Mouse (Mus musculus): ENCODE results near the gene Ttc39d. TPM values are rescaled to one million over a fixed set of nuclear protein-coding genes. Genes with fewer than 3 reads are reported as not detected.
A peak's percentile ranks its signal among the peaks of the same experiment; 100 is the strongest.

Ttc39d gene
- total RNA-seq (2012; rRNA removed) = 0.13 TPM in 1 of 2 replicates, not detected in the other
- not detected in 2 replicates for total RNA-seq (2014; rRNA removed)
- polyA plus RNA-seq (2012; ENCODE audit: insufficient read length, low read depth) = not detected in 2 replicates

DNA sequence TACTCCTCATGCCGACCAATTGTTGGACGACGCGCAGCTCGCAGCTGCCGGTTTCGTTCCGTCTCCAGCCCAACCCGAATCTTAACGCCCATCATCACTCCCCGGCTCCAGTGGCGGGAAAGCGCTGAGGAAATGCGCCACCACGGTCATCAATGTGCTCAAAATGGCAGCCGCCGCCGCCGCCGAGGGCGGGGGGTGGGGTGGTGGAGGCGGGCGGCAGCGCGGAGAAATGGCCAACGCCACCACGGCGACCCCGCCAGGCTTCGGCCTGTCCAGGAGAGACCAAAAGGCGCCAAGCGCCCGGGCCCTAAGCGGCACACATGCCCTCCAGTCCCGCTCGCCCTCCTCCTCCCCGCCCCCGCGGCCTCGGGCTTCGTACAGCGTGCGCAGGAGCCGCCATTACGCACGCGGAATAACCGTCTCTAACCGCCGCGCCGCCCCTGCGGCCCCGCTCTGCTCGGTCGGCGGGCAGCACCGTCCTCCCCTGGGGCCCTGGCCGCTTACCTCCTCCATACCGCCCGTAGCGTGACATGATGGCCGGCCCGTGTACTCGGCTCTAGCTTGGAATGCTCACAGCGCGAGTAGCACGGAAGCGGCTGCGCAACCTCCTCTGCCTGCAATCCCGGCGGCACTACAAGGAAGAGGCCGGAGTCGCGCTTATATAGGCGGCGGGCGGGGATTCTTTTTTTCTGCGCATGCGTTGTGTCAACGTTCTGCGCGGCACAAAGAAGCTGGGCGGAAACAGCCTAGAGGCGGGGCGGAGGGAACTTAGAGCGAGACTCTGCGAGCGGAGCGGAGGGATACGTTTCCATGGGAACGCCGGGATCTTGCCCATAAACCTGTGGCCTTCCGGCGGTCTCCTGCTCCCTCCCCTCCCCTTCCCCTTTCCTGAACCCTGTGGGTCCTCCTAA lies at the start of gene Ttc39d, which contains the start of gene Srsf7:
Gene Ttc39d (plus strand): TSS at position 790 of the 911 bp plus-strand sequence.
Gene Srsf7 (minus strand): TSS at position 637 of the 911 bp plus-strand sequence.
- TF ChIP-seq ZKSCAN1 (IDR thresholded peaks at IDR 0.05; ENCODE audit: borderline replicate concordance, low read depth, low read length) (no peak), RAD21 (IDR thresholded peaks at IDR 0.05; ENCODE audit: low read depth, low read length) (no peak), IRF4 (IDR thresholded peaks at IDR 0.05; ENCODE audit: low read depth, low read length) (no peak), UBTF (IDR thresholded peaks at IDR 0.05; ENCODE audit: low read depth, low read length) (peak; percentile 60; the same call in 1 of the 2 replicates), ELF1 (IDR thresholded peaks at IDR 0.05; ENCODE audit: low read depth, low read length) (no peak), RCOR1 (conservative IDR thresholded peaks at IDR 0.05; ENCODE audit: low read depth, low read length) (no peak), USF2 (conservative IDR thresholded peaks at IDR 0.05; ENCODE audit: low read depth, low read length) (no peak), SMC3 (IDR thresholded peaks at IDR 0.05; ENCODE audit: low read depth, low read length) (no peak), TBP (conservative IDR thresholded peaks at IDR 0.05; ENCODE audit: low read depth, low read length) (peak; percentile 97), MYC (IDR thresholded peaks at IDR 0.05; ENCODE audit: low read depth, low read length) (no peak), ZNF384 (IDR thresholded peaks at IDR 0.05; ENCODE audit: low read depth, low read length) (no peak), POLR2A (IDR thresholded peaks at IDR 0.05; ENCODE audit: low read depth, low read length) (peak; percentile 100), NRF1 (IDR thresholded peaks at IDR 0.05; ENCODE audit: low read depth, low read length) (no peak), HCFC1 (IDR thresholded peaks at IDR 0.05; ENCODE audit: low read depth, low read length) (no peak), CHD2 (IDR thresholded peaks at IDR 0.05; ENCODE audit: low read length) (no peak), KAT2A (IDR thresholded peaks at IDR 0.05; ENCODE audit: insufficient replicate concordance, low read length) (no peak), ZMIZ1 (IDR thresholded peaks at IDR 0.05; ENCODE audit: low read depth, low read length) (no peak), EP300 (IDR thresholded peaks at IDR 0.05; ENCODE audit: low read length) (no peak)
- Histone ChIP-seq H3K79me2 (replicated peaks; ENCODE audit: control insufficient read depth, extremely low read depth, insufficient read depth, poor library complexity, severe bottlenecking) (peaks cover 42% of the 10 kb centered on the region), H3K27ac (ENCODE audit: insufficient read depth, low read depth) (peak within 1 kb of the TSS; percentile 95), H3K4me1 (ENCODE audit: control insufficient read depth in 1 of 2, insufficient read depth in 2 of 2) (peaks cover 3 to 28% of the 10 kb centered on the region in 2 experiments; a peak in 3 of 4 replicates), H3K9ac (ENCODE audit: insufficient read depth, low read depth) (peak within 1 kb of the TSS; percentile 93), H3K9me3 (replicated peaks; ENCODE audit: low read length) (no peaks in the 10 kb centered on the region), H3K4me2 (ENCODE audit: insufficient read depth, low read depth, poor library complexity, severe bottlenecking) (peak within 1 kb of the TSS; percentile 80), H3K4me3 (replicated peaks in 1 of 3; ENCODE audit: low read depth in 2 of 3, low read length in 2 of 3, poor library complexity in 1 of 3) (peak within 1 kb of the TSS; percentile 89 to 97 (median 96)), H3K27me3 (replicated peaks) (no peaks in the 10 kb centered on the region), H3K36me3 (replicated peaks in 1 of 2; ENCODE audit: control insufficient read depth in 1 of 2, insufficient read depth in 1 of 2, low read length in 1 of 2) (peaks cover 23 to 36% of the 10 kb centered on the region in 2 experiments)
- DNase-seq (ENCODE audit: extremely low read depth) = peak; percentile 98
- dilution Hi-C loops (cut with MboI; ENCODE audit: extremely low pct_ligation_motif_present, extremely low pct_unique_long_range_greater_than_20kb, low sequenced_read_pairs) (no loop called here), in situ Hi-C loops (cut with MboI; ENCODE audit: low pct_ligation_motif_present, low pct_unique_long_range_greater_than_20kb, low sequenced_read_pairs) (no loop called here)

DNA sequence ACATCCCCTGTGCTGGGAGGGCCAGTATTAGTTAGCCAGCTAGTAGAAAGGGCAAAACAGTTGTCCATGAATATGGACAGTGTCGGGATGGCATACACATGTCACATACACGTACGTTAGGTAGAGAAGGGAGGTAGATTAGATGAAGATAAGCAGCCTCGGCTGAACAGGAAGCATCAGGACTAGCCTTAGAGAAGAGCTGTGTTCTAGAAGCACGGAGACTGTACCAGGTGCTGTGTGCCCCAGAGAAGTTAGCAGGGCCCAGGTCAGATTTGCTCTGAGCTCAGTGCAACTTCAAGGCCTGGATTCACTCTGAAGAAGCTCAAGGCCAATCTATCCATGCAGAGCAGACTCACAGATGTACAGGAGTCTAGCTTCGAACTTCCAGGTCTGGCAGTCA lies 49.8 kb upstream of the Ttc39d start:
- no peaks in the 10 kb centered on the region for H3K27me3 ChIP-seq (replicated peaks)
- no peak overlapping the region for H3K9ac ChIP-seq (ENCODE audit: insufficient read depth, low read depth)
- in situ Hi-C loops (cut with MboI; ENCODE audit: low pct_ligation_motif_present, low pct_unique_long_range_greater_than_20kb, low sequenced_read_pairs) = no loop called here
- TF ChIP-seq UBTF (IDR thresholded peaks at IDR 0.05; ENCODE audit: low read depth, low read length) (no peak), SIN3A (IDR thresholded peaks at IDR 0.05; ENCODE audit: low read length) (no peak), CHD1 (IDR thresholded peaks at IDR 0.05; ENCODE audit: low read depth, low read length) (no peak), GABPA (IDR thresholded peaks at IDR 0.05; ENCODE audit: insufficient replicate concordance, low read depth, low read length) (no peak), CHD2 (IDR thresholded peaks at IDR 0.05; ENCODE audit: low read length) (no peak), ZMIZ1 (IDR thresholded peaks at IDR 0.05; ENCODE audit: low read depth, low read length) (no peak), ETS1 (conservative IDR thresholded peaks at IDR 0.05; ENCODE audit: low read depth, low read length) (no peak), USF1 (IDR thresholded peaks at IDR 0.05; ENCODE audit: low read depth, low read length) (no peak), CTCF (conservative IDR thresholded peaks at IDR 0.05 in 1 of 2, IDR thresholded peaks at IDR 0.05 in 1 of 2; ENCODE audit: low read depth in 2 of 2, low read length in 2 of 2) (no peak), MYC (IDR thresholded peaks at IDR 0.05; ENCODE audit: low read depth, low read length) (no peak), RAD21 (IDR thresholded peaks at IDR 0.05; ENCODE audit: low read depth, low read length) (no peak)
- no peaks in the 10 kb centered on the region for H3K79me2 ChIP-seq (replicated peaks; ENCODE audit: control insufficient read depth, extremely low read depth, insufficient read depth, poor library complexity, severe bottlenecking)
- no peaks in the 10 kb centered on the region for H3K36me3 ChIP-seq (replicated peaks in 1 of 2; ENCODE audit: control insufficient read depth in 1 of 2, insufficient read depth in 1 of 2, low read length in 1 of 2)
- no peak for DNase-seq (ENCODE audit: extremely low read depth)
- no peaks in the 10 kb centered on the region for H3K9me3 ChIP-seq (replicated peaks; ENCODE audit: low read length)
- H3K4me1 ChIP-seq (ENCODE audit: control insufficient read depth in 1 of 2, insufficient read depth in 2 of 2) = peaks cover 0 to 3% of the 10 kb centered on the region in 2 experiments; a peak in 1 of 4 replicates
- no peak overlapping the region for H3K27ac ChIP-seq (ENCODE audit: insufficient read depth, low read depth)
- dilution Hi-C loops (cut with MboI; ENCODE audit: extremely low pct_ligation_motif_present, extremely low pct_unique_long_range_greater_than_20kb, low sequenced_read_pairs) = no loop called here
- no peak overlapping the region for H3K4me3 ChIP-seq (replicated peaks in 1 of 3; ENCODE audit: low read depth in 2 of 3, low read length in 2 of 3, poor library complexity in 1 of 3)
- H3K4me2 ChIP-seq (ENCODE audit: insufficient read depth, low read depth, poor library complexity, severe bottlenecking) = no peak overlapping the region

Data from CH12.LX (cell line).